Mouse (Mus musculus) intestine, embryonic 14.5 days (tissue): ENCODE data around the gene Pole2. TPM values are rescaled to one million over a fixed set of nuclear protein-coding genes. Genes with fewer than 3 reads are reported as not detected.

Experiments
- ATAC-seq: fragments of 200-750 bp; cut with Nextera tagmentation; replicated peaks from 2 replicates; pipeline ENCODE4 v1.8.0; 2017; ENCODE audit warnings: low read depth, moderate number of reproducible peaks, moderate TSS enrichment, moderate library complexity; ENCODE audit not compliant: low FRiP score, low TSS enrichment
- DNase-seq: peaks from one replicate; pipeline ENCODE4 v3.0.0-alpha.2; 2018; ENCODE audit warnings: low spot score
- H3K27ac ChIP-seq: fragments of 300-500 bp; sonication (generic); 2 replicates; pipeline ENCODE4 v1.5.1; 2014; ENCODE audit warnings: low read depth, mild to moderate bottlenecking, control low read depth
- H3K27me3 ChIP-seq: fragments of 300-500 bp; sonication (generic); replicated peaks from 2 replicates; pipeline ENCODE4 v1.6.1; 2014; ENCODE audit warnings: low read length, control low read depth; ENCODE audit not compliant: control insufficient read depth, insufficient read depth
- H3K36me3 ChIP-seq: fragments of 300-500 bp; sonication (generic); 2 replicates; pipeline ENCODE4 v1.6.1; 2014; ENCODE audit warnings: low read length, control low read depth; ENCODE audit not compliant: control insufficient read depth, insufficient read depth
- H3K4me1 ChIP-seq: fragments of 300-500 bp; sonication (generic); replicated peaks from 2 replicates; pipeline ENCODE4 v1.6.1; 2014; ENCODE audit warnings: low read length, control low read depth, mixed read lengths; ENCODE audit not compliant: control insufficient read depth, insufficient read depth
- H3K4me2 ChIP-seq: fragments of 300-500 bp; sonication (generic); 2 replicates; pipeline ENCODE4 v1.6.1; 2014; ENCODE audit warnings: low read length
- H3K4me3 ChIP-seq: fragments of 300-500 bp; sonication (generic); 2 replicates; pipeline ENCODE4 v1.5.1; 2014; ENCODE audit warnings: low read depth, low read length, control low read depth, mixed read lengths
- H3K9ac ChIP-seq: fragments of 300-500 bp; sonication (generic); 2 replicates; pipeline ENCODE4 v1.6.1; 2014; ENCODE audit warnings: mild to moderate bottlenecking, low read length
- H3K9me3 ChIP-seq: fragments of 300-500 bp; sonication (generic); 2 replicates; pipeline ENCODE4 v1.6.1; 2016; ENCODE audit warnings: low read length, control low read depth; ENCODE audit not compliant: control insufficient read depth
- WGBS: fragments of 180-500 bp; shearing (Covaris S2); extraction: QIAGEN DNeasy Blood & Tissue Kit; methylation state at CpG from one replicate; pipeline ENCODE4 v1.1.7; 2014; 5-methylcytosine and 5-hydroxymethylcytosine counted together
- polyA plus RNA-seq: library from polyadenylated mRNA; unstranded; fragments of >200 nt; fragmentation: Nextera tagmentation; extraction: Ambion mirVana; gene quantifications from 2 replicates; pipeline ENCODE4 v1.2.1, GENCODE M21; 2014

Gene Pole2
- polyA plus RNA-seq, 1 experiment from 2014 or later, result 28.1 TPM

DNA sequence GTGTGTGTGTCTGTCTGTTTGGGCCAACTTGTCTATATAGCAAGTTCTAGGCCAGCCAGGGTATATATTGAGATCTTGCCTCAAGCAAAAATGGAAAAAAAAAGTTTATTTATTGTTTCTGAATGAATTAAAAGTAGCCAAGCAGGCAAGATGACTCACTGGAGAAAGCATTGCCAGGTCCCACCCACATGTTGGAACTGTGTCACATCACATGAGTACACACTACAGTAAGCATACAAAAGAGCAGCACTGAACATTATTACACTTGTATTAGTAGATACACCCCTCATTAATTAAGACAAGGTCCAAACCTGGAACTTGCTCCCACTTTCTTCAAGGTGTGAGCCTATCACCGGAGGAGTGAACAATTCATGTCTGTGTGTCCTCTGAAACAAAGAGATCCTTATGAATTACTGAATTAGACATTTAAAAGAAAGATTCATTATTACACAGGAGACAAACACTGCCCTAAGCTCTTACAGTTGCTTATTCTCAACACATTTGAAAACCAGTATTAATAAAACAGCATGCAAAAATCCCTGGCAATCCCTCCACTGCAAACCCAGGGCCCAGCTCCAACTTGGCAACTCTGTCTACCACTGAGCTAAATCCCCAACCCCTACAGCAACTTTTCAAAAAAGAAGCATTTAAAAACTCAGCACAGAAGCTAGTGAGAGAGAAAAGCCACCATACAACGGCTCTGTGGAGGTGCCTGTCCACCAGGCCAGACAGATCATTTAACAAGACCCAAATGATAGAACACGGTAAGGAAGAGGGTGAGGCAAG lies 12.8 kb downstream of the Pole2 start:
- no peak for ATAC-seq
- H3K9ac ChIP-seq, result no peak overlapping the region
- no peaks in the 10 kb centered on the region for H3K4me1 ChIP-seq
- WGBS, result 91% methylated on average over 3 of the region's 3 CpGs
- no peaks in the 10 kb centered on the region for H3K9me3 ChIP-seq
- H3K36me3 ChIP-seq, result peaks cover 72% of the 10 kb centered on the region
- no peaks in the 10 kb centered on the region for H3K27me3 ChIP-seq
- no peak overlapping the region for H3K4me2 ChIP-seq
- no peak overlapping the region for H3K4me3 ChIP-seq
- H3K27ac ChIP-seq, result no peak overlapping the region
- no peak for DNase-seq

DNA sequence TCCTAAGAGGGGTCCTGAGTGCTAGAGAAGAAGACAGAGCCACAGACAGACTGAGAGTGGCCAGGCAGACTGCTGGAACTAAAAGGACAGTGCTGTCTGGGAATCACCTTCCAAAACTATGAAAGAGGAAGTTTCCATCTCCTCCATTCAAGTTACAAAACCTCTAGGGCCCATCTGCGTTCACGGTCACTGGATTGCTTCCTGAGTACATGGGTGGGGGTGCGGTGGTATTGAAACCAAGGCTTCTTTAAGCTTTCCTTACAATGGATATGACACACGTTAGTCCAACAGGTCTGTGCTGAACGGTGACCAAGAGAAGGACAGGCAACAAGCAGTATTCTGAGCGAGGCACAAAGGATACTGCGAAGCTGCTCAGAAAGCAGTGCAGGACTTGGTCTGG lies 13.6 kb downstream of the Pole2 start:
- Histone ChIP-seq H3K9me3 (no peaks in the 10 kb centered on the region), H3K4me3 (no peak overlapping the region), H3K27ac (no peak overlapping the region), H3K4me2 (no peak overlapping the region), H3K4me1 (no peaks in the 10 kb centered on the region), H3K36me3 (peaks cover 70% of the 10 kb centered on the region), H3K27me3 (no peaks in the 10 kb centered on the region), H3K9ac (no peak overlapping the region)
- 93% methylated on average over 7 of the region's 7 CpGs for WGBS
- DNase-seq, result no peak
- ATAC-seq, result no peak

DNA sequence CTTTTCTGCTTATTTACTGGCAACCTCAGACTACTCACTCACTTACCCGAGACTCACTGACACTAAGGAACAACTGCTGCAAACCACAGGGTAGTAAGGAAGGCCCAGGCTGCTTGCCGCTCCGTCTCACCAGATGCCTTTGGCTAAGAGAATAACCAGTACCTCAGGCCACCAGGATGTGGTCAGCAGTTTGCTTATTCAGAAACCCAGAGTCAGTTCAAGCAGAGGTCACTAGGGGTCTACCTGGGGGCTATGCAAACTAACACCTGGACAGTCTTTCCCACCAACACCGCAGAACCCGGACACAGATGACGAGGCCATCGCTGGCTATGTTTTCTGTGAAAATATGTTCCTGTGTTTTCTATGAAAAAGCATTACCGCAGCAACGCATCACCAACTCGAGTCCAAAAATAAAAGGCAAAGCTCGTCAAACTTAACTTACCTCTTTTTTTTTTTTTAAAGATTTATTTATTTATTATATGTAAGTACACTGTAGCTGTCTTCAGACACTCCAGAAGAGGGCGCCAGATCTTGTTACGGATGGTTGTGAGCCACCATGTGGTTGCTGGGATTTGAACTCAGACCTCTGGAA lies 14.7 kb downstream of the Pole2 start:
- Histone ChIP-seq H3K4me2 (no peak overlapping the region), H3K4me3 (no peak overlapping the region), H3K36me3 (peaks cover 75% of the 10 kb centered on the region), H3K9me3 (no peaks in the 10 kb centered on the region), H3K27ac (no peak overlapping the region), H3K27me3 (no peaks in the 10 kb centered on the region), H3K4me1 (no peaks in the 10 kb centered on the region), H3K9ac (no peak overlapping the region)
- 95% methylated on average over 13 of the region's 13 CpGs for WGBS
- ATAC-seq (no peak), DNase-seq (no peak)

DNA sequence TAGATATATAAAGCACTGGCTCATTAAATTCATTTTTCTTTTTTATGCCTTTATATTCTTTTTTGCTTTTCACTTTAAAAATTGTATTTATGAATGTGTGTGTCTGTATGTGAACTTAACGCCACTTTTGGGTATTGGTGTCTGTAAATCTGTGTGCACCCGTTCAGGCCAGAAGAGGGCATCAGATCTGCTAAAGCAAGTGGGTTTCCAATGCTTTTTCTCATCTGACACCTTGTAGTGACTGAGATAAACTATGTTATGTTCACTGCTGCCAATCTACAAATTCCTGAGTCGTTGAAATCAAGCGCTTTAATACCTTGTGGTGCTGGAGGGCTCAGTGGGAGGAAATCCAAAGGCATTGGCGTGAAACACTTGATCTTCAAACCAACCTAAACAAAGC lies 16.9 kb downstream of the Pole2 start:
- WGBS, result 81% methylated on average over 5 of the region's 5 CpGs
- peaks cover 80% of the 10 kb centered on the region for H3K36me3 ChIP-seq
- no peak for ATAC-seq

DNA sequence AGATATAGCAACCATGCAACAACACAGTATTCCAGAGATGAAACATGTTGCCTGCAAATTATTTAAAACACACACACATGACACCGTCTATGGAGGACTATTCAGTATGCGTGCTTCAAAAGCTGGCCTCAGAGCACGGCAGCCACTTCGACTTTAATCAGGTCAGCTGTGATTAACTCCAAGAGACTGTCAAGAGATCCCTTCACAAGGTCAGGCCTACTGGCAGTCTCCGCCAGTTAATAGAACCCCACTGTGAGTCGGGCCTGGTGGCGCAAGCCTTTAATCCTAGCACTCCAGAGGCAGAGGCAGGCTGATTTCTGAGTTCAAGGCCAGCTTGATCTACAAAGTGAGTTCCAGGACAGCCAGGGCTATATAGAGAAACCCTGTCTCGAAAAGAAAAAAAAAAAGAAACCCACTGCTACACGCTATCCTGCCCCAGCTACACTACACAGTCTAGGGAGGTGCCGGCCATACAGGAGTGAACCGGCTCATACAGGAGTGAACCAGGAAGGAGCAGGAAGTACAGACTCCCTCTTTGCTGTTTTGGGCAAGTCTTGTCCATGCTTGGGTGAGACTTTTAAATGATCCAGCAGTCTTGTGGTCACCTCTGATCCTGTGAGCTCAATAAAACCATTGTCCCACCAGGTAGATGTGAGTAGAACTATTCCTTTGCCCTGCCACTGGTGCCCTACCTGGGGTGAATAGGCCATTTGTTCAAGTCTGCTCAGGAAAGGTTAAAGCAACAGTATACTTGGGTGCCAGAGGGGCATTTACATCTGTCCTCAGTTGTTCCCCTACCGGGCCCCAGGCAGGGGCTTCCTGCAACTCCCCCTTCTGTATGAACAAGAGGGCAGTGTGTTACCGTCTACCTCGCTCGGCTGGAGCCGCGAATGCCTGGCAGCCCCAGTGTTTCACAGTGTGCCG lies 17.7 kb downstream of the Pole2 start:
- H3K9ac ChIP-seq, result no peak overlapping the region
- 92% methylated on average over 18 of the region's 18 CpGs for WGBS
- no peaks in the 10 kb centered on the region for H3K27me3 ChIP-seq
- no peak overlapping the region for H3K27ac ChIP-seq
- DNase-seq (no peak), ATAC-seq (no peak)
- no peaks in the 10 kb centered on the region for H3K4me1 ChIP-seq
- H3K36me3 ChIP-seq, result peaks cover 77% of the 10 kb centered on the region
- H3K9me3 ChIP-seq, result no peaks in the 10 kb centered on the region
- H3K4me3 ChIP-seq, result no peak overlapping the region
- no peak overlapping the region for H3K4me2 ChIP-seq

More for the DNA sequence above, 16.9 kb downstream of the Pole2 start:
- Histone ChIP-seq H3K9ac (no peak overlapping the region), H3K4me2 (no peak overlapping the region), H3K9me3 (no peaks in the 10 kb centered on the region), H3K4me3 (no peak overlapping the region), H3K27me3 (no peaks in the 10 kb centered on the region), H3K4me1 (no peaks in the 10 kb centered on the region), H3K27ac (no peak overlapping the region)
- DNase-seq, result no peak

DNA sequence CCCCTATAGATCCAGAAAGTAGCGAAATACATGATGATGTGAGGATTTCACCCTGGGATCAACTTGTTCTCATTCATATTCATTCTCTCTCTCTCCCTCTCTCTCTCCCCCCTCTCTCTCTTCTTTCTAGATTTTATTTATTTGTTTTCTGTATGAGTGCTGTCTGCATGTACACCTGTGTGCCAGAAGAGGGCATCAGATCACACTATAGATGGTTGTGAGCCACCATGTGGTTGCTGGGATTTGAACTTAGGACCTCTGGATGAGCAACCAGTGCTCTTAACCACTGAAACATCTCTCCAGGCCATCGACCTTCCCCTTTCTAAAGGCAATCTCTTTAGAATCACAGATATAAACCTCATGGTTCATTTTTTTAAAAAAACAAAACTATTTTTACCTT lies 19.5 kb downstream of the Pole2 start:
- peaks cover 65% of the 10 kb centered on the region for H3K36me3 ChIP-seq
- no peak for DNase-seq
- no peaks in the 10 kb centered on the region for H3K27me3 ChIP-seq
- H3K4me2 ChIP-seq, result no peak overlapping the region
- no peaks in the 10 kb centered on the region for H3K4me1 ChIP-seq
- H3K9ac ChIP-seq, result no peak overlapping the region
- 90% methylated on average over 2 of the region's 2 CpGs for WGBS
- H3K4me3 ChIP-seq, result no peak overlapping the region
- no peak for ATAC-seq
- H3K9me3 ChIP-seq, result no peaks in the 10 kb centered on the region
- no peak overlapping the region for H3K27ac ChIP-seq

DNA sequence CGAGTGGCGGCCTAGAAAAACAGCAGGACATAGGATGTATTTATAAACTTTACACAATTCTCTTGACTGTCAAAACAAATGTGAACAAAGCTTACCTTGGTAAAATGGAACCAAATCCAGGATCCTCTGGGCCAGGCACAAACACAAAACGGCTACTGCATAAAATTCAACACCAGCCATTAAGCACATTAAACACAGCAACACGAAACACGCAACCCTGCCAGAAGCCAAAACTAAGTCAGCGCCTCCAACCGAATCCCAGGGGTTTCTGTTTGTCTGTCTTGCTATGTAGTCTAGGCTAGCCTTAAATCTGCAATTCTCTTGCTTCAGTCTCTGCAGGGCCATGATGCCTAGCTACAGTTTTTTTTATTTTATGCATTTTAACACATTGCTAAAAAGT lies 20.1 kb downstream of the Pole2 start:
- Histone ChIP-seq H3K4me2 (no peak overlapping the region), H3K36me3 (peaks cover 66% of the 10 kb centered on the region), H3K9ac (no peak overlapping the region), H3K4me1 (no peaks in the 10 kb centered on the region), H3K27ac (no peak overlapping the region), H3K27me3 (no peaks in the 10 kb centered on the region), H3K9me3 (no peaks in the 10 kb centered on the region), H3K4me3 (no peak overlapping the region)
- WGBS, result 94% methylated on average over 7 of the region's 7 CpGs
- no peak for ATAC-seq
- no peak for DNase-seq

DNA sequence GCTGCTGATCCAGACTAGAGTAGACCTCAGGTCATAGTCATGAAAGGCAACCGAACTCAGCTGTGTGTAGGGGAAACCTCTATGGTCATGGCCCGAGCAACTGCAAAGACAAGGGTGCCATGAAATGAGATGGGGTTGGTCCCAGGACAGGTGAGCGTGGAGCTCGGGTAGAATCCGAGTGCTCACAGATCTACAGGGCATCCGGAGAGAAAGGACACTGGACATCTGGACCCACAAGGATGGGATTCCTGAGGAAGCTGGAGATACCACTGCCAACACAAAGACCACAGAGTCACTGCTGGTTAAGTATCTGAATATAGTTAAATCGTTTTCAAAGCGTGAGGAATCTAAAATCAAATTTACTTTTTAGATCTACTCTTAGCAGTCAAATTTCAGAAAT lies 20.6 kb downstream of the Pole2 start:
- no peak for DNase-seq
- H3K4me2 ChIP-seq, result no peak overlapping the region
- peaks cover 63% of the 10 kb centered on the region for H3K36me3 ChIP-seq
- no peaks in the 10 kb centered on the region for H3K4me1 ChIP-seq
- no peak overlapping the region for H3K9ac ChIP-seq
- WGBS, result 93% methylated on average over 8 of the region's 8 CpGs
- no peak overlapping the region for H3K4me3 ChIP-seq
- no peak for ATAC-seq
- H3K27ac ChIP-seq, result no peak overlapping the region
- H3K27me3 ChIP-seq, result no peaks in the 10 kb centered on the region
- no peaks in the 10 kb centered on the region for H3K9me3 ChIP-seq
